Mouse (Mus musculus): Measurements from ENCODE around the gene Tcf21. TPM values are rescaled to one million over a fixed set of nuclear protein-coding genes. Genes with fewer than 3 reads are reported as not detected.

Gene Tcf21
- total RNA-seq (2023) = not detected in 2 replicates

GRCm38 (mm10) chr10:22819871-22820590 is at the start of gene Tcf21:
Gene Tcf21, minus strand, starts transcription at chr10:22820174.

Other genes with a start within 250 kb of the Tcf21 start
- gene Slc2a12, start 175.2 kb downstream of the Tcf21 start, total RNA-seq (2023) = not detected in 2 replicates
- 42.2 and 50.8 TPM in 2 replicates for gene Tbpl1, start 88.2 kb downstream of the Tcf21 start, total RNA-seq (2023)

All from neutrophil, adult 65 days (primary cell).